Mouse (Mus musculus): ENCODE measurements at regions not wholly inside any gene's neighbourhood (a gene's known extent, or its start where the extent isn't known, plus 50 kb on each side); places are given as distances from the start of the nearest gene placed in this dataset.
"Not testable (repeated sequence)": the region's sequence is repeated elsewhere in the genome, so short reads cannot be mapped to it uniquely, and the experiment has no call there.

DNA sequence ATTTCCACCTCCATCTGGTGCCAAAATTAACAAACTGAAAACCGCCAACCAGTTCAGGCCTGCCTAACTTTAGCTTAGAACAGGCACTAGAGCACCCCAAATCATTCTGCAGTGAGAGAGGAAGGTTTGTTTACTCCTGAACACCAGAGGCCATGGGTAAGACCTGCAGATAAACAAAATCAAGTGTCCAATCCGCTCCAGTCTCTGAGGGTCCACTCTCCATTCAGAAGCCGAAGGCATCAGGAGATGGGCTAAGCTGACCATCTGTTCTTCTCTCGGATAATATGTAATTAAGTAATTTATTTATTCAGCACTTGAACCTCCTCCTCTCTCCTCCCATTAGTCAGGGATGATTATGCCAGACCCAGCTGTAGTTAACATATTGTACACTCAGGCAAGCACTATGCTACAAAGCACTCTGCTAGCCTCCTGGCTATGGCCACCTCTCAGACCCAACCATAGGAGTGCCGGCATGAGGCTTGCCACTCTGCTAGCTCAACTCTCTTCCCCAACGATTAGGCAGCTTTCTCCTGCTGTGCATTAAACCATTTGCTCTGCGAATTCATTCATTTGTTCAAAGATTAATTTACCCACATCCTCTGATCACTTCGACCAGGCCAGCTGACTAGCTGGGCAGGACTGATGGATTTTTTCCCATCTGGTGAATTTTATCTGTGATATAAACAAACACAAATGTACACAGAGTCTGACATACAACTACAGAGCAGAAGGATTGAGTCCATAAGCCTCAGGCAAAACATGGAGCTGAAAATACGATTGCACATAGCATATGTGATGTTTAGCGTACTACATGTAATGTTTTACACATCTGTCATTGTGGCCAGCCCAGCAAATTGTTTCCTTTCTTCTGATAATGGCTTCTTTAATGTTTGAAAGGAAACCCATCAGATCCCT lies 184.4 kb downstream of the Mat2b start:
- no peak for DNase-seq

DNA sequence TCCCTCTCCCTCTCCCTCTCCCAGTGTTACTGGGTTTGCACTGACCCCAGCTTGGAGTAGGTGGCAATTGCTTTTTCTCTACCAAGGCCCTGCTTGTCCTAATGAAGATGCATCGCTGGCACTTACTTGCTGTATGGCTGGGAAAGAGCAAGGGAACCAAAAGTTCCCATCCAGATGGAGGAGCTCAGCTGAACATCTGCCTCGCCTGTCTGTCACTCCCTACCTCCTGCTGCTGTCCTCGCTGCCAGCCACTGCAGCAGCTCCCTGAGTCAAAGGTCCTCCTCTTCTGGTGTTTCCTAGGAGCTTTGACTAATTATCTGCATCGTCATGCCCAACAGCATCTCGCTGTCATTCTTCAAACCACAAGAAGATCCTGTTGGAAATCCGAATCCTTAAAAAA lies 203.4 kb downstream of the Mat2b start:
- DNase-seq: no peak

DNA sequence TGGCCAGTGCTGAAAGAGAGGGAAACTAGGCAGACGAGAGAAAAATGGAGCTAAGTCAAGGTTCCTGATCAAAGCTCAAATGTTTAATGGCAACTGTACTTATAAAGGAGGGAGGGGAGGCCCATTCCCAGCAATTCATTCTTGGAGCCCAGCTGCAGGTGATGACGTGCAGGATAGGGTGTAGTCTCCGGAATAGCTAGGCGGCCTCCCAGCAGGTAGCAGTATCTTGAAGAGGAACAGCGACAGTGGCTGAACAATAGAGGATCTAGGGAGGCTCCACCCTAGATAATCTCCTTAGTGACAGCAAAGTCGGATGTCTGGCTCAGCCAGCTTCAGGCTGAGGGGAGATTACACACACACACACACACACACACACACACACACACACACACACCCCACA lies 216.8 kb downstream of the Mat2b start:
- DNase-seq: not testable (repeated sequence)

DNA sequence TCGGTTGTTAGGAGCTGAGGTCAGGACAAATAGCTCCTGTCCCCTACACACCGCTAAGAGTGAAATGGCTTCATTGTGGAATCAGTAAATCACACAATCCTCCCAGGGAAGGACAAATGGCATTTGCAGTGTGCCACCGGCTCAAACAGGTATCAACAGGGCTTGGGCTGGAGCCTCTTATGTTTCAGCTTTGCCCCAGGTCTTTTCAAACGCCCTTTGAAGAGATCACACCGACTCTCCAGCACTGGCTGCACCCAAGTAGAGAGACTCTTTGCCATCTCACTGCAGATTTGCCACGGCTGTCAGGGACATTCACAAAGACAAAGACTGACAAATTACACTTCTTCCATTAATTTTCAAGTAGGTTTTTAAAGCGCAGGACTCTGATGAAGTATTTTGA lies 217.7 kb downstream of the Mat2b start:
- no peak for DNase-seq

DNA sequence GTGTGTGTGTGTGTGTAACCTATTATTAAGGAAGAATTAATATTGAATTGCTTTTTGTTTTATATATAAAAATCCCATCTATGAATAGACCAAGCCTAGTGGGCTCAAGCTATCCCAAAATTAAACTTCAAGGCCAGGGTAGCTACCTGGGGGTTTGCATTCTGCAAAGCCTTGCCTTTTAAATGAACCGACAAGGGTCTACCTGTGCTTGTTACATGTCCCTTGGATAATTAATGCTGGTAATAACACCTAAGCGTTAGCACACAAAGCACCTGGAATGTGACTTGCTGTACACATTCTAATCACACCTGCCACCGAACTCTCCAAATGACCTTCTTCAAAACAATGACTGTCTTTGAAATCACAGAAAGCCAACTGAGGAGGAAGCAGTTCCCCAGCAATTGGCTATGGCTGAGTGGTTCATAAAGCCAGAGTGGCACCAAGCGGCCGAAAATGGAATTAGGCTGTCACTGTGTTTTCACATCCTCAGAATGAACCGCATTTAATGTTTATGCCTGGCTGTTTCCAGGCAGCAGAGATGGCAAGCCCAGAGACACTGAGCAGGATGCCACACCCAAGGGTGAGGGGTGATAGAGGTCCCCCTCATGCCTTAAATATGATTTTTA lies 225.8 kb downstream of the Mat2b start:
- DNase-seq: no peak

DNA sequence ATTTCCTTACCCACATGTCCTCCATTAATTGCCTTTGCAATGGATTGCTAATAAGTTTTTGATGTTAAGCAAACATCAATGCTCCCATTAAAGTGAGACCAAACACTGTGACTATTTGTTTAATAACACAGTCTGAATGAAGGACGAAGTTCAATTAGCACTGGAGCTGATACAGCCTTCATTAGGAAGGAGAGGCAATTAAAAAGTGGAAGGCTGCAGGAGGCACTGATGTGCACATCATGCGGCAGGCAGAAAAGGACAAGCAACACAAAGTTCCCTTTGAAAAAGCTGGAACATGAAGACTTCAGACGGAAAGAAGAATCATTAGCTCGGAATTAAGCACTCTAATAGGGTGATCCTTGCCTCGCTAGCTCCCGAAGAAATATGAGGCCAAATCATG lies 238.4 kb downstream of the Mat2b start:
- DNase-seq: no peak

DNA sequence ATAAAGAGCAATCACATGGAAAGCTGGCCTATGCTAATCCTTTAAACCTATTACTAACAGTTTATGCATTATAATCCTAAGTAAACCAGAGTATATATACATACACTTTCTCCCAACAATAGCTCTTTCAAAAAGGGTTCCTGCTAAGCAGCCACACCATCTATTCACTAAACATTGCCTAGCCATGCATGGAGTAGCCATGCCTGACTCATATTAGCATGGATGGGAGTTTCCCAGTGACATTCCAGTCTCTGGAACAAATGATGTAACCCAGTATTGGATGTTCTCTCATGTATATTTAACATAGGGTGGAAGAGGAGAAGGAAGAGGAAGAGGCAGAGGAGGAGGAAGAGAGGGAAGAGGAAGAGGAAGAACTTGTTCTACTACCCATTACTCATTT lies 240.0 kb downstream of the Mat2b start:
- not testable (repeated sequence) for DNase-seq

DNA sequence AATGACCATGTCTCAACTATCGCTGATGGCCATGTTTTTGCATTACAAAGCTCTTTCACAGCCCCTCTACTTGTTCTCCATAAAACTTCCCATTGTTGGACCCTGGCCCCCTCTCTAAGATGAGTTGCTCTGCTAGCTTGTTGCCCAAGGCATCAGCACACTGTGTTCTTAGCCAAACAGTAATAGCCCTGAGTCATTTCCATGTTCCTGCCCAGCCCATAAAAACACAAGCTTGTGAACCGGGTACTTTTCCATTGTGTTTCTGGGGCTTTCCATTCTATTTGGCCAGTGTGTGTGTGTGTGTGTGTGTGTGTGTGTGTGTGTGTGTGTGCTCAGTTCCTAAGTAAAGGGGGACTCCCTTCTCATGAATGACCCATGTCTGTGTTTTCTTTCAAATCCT lies 248.2 kb downstream of the Mat2b start:
- DNase-seq: no peak

DNA sequence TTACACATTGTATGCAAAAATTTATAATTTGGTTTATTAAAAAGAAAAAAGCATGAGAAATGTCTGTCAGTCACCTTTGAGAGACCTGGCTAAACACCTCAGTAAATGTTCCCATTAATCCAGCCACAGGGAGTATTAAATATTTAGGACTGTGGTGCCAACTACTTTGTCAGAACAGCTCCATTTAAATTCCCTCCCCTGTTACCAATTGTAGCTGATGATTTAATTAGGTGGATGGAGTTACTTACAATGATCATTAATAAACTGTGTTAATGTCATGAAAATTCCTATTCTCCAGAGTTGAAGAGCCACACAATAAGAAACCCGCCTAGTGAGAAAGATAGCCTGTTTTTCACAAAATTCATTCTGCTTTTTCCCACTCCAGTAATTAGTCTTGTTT lies 261.0 kb downstream of the Mat2b start:
- no peak for DNase-seq

DNA sequence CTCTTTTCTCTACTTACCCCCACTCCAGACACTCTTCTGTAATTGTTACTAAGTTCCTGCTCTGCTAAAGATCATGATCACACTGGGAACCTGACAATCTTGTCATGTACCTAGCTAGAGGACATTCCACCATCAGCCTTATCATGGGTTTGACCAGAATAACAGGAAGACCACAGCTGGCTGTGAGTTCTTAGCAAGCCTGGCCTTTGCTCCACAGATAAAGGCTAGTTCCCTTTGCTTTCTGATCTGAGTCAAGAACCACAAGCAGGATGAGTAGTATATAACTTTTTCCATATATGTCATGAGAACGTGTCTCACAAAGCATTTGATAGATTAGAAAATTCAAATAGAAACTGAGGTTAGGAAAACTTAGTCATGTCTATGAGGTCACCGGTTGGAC lies 266.1 kb downstream of the Mat2b start:
- DNase-seq: no peak

DNA sequence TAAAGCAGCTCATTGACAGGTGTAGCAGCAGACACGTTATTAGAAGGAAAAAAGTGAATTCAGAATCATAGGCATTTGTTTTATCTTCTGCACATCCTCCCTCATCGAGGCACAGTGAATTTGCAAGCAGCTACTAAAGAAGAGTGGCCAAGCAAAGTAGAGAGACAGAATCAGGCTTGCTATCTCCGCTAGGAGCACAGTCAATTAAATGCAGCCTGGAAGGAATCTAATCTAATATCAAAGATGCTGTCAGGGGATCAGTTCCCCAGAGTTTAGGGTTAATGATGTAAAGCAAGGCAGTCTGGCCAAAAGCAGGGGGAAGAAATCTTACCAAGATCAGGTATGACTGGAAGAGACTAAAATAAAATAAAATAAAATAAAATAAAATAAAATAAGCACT lies 270.7 kb downstream of the Mat2b start:
- no peak for DNase-seq

DNA sequence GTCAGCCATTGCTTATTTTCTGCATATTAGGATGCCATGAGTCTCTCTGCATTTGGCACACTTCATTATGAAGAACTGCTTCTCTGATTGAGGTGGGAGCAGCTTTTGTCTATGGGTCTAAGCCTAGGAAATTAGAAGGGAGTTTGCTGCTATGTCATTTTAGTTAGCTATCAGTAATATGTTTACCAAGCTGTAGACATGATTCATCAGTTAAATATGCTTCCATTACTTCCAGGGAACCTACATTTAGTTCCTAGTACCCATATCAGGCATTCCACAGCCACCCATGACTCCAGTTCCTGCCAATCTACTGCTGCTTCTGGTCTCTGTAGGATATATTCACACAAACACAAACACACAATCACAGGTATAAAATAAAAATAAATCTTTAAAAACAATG lies 287.4 kb downstream of the Mat2b start:
- no peak for DNase-seq

DNA sequence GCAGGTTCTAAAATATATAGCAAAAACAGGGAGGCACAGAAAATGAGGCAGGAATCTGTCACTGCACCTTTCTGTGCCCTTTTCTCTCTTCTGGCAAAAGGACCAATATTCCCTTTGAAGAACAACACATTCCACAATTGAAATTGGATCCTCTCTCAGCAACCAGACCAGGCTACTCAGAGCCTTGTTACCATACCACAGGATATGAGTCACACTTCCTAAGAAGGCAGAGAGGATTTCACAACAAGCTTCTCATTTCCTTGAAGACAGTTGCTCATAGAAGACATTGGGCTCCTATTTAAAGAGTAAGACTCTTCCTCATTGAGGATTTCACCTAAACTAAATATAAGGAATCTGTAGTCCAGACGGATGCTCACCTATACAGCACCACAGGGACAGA lies 292.8 kb downstream of the Mat2b start:
- DNase-seq: no peak

DNA sequence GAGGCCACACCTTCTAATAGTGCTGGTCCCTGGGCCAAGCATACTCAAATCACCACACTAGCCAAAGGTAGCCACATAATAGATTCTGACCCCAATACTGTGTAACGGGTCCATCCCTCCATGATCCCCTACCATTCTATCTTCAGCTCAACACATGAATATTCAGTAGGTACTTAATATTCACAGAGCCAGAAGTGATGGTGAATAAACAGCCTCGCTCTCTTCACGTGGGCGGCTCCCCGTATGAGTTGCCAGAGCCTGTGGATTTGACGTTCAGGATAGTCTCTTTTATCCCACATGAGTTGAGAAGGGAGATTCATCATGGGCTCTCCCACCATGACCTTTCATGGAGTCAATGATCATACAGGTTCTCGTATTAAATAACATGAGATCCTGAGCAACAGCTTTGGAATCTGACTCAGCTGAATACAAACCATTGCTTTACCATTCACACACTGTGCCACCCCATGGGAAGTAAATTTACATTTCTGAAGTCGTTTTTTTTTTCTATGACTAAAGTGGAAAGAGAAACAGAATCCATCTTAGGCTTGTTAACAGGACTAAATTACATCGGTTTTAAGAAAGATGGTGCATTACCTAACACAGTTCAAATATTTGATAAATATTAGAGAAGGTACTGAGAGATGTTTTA lies 297.4 kb downstream of the Mat2b start:
- DNase-seq: no peak

DNA sequence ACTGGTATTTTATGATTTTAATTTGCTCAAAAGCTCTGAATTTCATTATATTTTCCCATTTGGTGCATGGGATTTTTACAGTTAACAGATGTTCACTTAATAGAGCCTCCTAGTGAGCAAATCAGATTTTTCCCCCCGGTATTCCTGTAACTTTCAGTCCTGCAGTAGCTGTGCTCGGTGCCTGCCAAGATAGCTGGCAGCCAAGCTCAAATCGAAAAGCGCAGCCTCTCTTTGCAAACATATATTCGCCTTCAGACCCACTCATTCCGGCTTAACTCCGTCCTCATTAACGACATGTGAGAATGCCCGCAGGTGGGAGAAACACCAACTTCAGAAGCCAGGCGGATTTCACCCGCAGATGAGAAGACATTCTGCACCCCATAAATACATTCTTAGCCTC lies 299.7 kb downstream of the Mat2b start:
- no peak for DNase-seq

DNA sequence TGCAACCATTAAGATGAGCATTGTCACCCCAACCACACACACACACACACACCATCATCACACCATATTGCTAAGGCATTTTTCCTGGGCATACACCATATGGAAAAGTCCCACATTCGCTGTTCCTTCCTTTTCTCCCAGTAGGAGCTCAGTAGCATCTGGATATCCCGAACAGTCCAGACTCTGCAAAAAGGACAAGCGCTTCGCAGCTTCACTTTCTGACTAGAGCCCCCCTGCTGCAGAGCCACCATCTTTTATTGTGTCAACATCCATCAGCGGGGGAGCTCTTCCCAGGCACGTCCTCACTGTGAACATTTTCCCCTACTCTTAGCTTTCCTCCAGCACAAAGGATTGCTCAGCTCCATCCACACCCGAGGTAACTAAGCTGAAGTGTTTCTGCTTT lies 300.1 kb downstream of the Mat2b start:
- DNase-seq: no peak

DNA sequence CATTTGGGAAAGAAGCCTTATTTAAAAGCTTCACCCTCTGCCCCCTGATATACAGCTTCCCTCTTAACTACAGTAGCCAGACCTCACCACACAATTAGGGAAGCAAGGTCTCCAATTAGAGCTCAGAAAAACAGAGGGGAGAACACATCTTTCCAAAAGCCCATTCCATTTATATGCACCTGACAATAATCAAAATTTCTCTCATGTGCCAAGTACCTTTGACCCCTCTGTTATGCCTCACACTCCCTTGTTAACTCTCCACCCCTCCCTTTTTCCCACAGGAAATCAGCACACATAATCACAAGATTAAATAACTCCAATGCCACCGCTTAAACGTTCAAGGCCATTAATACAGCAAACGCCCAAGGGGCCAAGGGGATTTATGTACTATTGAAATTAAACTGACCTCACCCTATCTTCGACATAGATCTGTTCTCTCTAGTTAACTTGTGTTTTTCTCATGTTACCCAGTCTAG lies 300.7 kb downstream of the Mat2b start:
- no peak for DNase-seq

DNA sequence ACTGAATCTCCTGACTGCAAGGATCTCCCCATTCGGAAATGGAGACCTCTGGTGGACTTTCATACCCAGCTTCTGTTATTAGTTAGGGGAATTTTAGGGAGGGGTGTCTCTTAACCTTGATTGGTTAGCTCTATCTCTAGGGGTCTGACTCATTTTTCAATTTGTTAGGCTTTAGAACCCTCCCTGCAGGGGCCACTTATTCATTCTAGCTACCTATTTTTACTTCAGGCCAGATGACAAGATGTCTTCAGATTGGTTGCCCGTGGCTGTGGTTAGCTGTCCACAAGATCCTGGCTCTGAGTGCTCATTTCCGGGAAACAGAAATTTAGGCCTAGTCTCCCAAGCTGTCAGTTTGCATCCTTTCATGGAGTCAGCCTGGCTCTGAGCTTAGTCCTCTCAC lies 314.3 kb downstream of the Mat2b start:
- no peak for DNase-seq

DNA sequence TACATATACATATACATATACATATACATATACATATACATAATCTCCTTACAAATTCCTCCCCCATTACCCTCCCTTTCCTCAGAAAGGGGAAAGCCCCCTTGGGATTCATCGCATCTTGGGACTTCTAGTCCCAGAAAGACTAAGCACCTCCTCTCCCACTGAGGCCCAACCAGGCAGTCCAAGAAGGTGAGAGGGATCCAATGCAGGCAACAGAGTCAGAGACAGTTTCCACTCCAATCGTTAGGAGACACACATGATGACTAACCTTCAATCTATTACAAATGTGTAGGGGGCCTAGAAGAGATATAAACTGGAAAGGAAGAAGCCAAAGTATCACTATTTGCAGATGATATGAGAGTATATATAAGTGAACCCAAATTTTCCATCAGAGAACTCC lies 323.3 kb downstream of the Mat2b start:
- no peak for DNase-seq

DNA sequence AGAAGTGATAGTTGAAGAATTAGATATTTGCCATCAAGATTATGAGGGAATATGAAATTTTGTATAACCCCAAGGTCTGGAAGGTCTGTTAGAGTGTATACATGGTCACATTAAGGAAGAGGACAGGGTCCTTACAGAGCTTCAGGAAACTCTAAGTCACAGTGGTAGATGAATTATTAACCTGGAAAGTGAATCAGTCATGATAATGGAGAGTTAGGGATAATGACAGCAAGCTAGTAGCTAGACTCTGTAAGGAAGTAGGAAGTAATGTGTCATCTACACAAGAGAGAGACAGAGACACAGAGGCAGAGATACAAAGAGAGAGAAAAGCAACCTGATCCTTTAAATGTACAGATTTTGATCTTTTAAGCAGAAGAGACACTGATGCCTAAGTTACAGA lies 328.4 kb downstream of the Mat2b start:
- DNase-seq: no peak

DNA sequence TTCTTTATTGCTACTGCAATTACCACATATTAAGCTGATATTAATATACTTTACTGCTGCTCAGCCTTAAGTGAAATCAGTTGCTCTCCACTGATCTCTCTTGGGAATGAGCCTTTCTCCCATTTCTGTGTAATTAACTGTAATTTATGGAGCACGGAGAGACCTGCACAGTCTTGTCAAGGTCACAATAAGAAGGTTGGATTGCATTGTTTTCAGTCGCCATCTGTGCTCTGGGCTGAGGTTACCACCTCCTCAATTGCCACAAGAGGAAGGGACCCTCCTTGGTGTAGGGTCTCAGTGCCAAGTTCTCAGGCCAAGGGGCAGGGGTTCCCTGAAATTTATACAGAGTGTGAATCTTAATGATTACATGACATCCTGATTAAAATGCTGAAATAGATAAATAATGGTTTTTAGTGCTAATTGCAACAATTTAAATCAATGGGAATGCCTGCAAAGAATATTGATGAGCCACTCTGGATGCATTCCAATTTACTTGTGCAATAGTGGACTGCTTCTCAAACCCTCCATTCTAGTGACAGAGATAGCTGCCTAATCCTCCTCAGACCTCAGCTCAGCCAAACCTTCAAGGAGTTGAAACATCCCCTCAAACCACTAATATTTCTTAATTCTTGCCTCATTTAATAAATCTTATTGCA lies 332.3 kb downstream of the Mat2b start:
- DNase-seq: no peak

All from cerebellum, adult 11-12 months (tissue).